Mouse (Mus musculus): ENCODE measurements around the gene Sele. TPM values are rescaled to one million over a fixed set of nuclear protein-coding genes. Genes with fewer than 3 reads are reported as not detected.
A peak's percentile ranks its signal among the peaks of the same experiment; 100 is the strongest.
"Not testable (repeated sequence)": the region's sequence is repeated elsewhere in the genome, so short reads cannot be mapped to it uniquely, and the experiment has no call there.

Sele gene
- 0.12 TPM in 1 of 2 replicates, not detected in the other for polyA plus RNA-seq (2016; fragmentation: Nextera tagmentation; extraction: Ambion mirVana)

DNA sequence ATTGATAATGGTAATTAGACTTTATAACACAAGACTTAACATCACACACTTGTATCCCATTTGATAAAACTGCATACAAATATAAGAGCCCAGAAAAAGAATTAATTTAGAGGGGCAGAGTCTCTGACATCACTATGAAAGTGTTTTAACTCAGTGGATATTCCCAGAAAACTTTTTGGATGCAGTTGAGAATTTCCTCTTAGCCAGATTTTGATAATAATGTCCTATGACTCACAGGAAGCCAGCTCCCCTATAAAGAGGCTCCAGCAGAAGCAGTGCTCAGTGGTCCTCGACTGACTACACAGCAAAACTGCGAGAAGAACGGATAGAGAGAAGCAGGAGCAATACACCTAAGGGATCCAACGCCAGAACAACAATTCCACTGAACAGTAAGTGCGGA is at the start of gene Sele:
Gene Sele, plus strand, starts transcription at position 301 of the 400 bp plus-strand sequence.
- no peak within 1 kb of the TSS for H3K27ac ChIP-seq
- H3K4me3 ChIP-seq, result no peak within 1 kb of the TSS
- H3K4me1 ChIP-seq, result no peaks in the 10 kb centered on the region
- no peaks in the 10 kb centered on the region for H3K27me3 ChIP-seq (ENCODE audit: insufficient read depth, poor library complexity, severe bottlenecking)
- H3K9me3 ChIP-seq, result no peaks in the 10 kb centered on the region
- no peaks in the 10 kb centered on the region for H3K36me3 ChIP-seq
- no peak for DNase-seq (ENCODE audit: low spot score)
- WGBS, result 61% methylated on average over 5 of the region's 5 CpGs

DNA sequence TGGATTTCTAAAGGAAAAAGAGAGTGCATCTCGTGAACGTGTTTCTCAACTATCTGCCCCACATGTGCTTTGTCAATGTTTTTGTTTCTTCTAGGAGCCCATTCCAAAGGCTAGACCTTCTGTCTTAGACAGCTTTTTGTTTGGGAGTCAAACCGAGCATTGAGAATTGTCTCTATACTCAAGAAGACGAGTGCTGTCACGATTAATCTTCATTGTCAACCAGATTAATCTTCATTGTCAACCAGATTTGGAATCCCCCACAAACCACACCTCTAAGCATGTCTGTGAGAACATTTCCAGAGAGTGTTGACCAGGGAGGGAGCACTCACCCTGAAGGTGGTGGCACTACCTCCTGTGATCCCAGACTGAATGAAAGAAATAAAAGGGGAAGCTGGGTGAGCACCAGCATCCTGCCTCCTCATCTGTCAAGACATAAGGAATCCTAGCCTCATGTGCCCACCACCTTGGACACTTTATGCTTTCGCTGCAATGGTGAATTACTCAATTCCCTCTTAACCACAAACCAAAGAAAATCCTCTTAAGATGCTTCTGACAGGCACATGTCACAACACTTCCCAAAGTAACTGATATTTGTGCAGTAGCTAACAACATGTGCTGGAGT is 46.1 kb upstream of the Sele start:
- WGBS, result 67% methylated on average over 6 of the region's 6 CpGs
- Histone ChIP-seq H3K4me3 (no peak overlapping the region), H3K27me3 (ENCODE audit: insufficient read depth, poor library complexity, severe bottlenecking) (no peaks in the 10 kb centered on the region), H3K27ac (no peak overlapping the region), H3K9me3 (no peaks in the 10 kb centered on the region), H3K4me1 (no peaks in the 10 kb centered on the region), H3K36me3 (no peaks in the 10 kb centered on the region)
- no peak for DNase-seq (ENCODE audit: low spot score)

GRCm38 (mm10) chr1:164004311-164004710 is 43.7 kb upstream of the Sele start:
- no peaks in the 10 kb centered on the region for H3K4me1 ChIP-seq
- no peak for DNase-seq (ENCODE audit: low spot score)
- 63% methylated on average over 3 of the region's 3 CpGs for WGBS
- H3K9me3 ChIP-seq, result no peaks in the 10 kb centered on the region
- no peaks in the 10 kb centered on the region for H3K36me3 ChIP-seq
- no peak overlapping the region for H3K4me3 ChIP-seq
- H3K27ac ChIP-seq, result no peak overlapping the region
- no peaks in the 10 kb centered on the region for H3K27me3 ChIP-seq (ENCODE audit: insufficient read depth, poor library complexity, severe bottlenecking)

DNA sequence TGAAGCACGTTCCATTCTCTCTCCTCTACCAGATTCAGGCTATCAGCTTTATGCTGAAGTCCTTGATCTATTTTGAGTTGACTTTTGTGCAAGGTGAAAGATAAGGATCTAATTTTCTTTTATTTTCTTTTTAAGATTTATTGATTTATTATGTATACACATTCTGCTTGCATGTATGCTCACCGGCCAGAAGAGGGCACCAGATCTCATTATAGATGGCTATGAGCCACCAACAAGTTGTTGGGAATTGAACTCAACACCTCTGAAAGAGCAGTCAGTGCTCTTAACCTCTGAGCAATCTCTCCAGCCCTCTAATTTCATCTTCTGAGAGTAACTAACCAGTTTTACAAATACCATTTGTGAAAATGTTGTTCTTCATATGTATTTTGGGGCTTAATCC is 38.8 kb upstream of the Sele start:
- no peaks in the 10 kb centered on the region for H3K9me3 ChIP-seq
- WGBS, result 43% methylated on average over 2 of the region's 2 CpGs
- no peak for DNase-seq (ENCODE audit: low spot score)
- H3K4me1 ChIP-seq, result no peaks in the 10 kb centered on the region
- no peak overlapping the region for H3K27ac ChIP-seq
- no peak overlapping the region for H3K4me3 ChIP-seq
- no peaks in the 10 kb centered on the region for H3K27me3 ChIP-seq (ENCODE audit: insufficient read depth, poor library complexity, severe bottlenecking)
- no peaks in the 10 kb centered on the region for H3K36me3 ChIP-seq

GRCm38 (mm10) chr1:164014616-164015015 is 33.4 kb upstream of the Sele start:
- 57% methylated on average over 1 of the region's 1 CpGs for WGBS
- H3K27ac ChIP-seq, result no peak overlapping the region
- no peak for DNase-seq (ENCODE audit: low spot score)
- H3K4me1 ChIP-seq, result no peaks in the 10 kb centered on the region
- no peaks in the 10 kb centered on the region for H3K27me3 ChIP-seq (ENCODE audit: insufficient read depth, poor library complexity, severe bottlenecking)
- no peaks in the 10 kb centered on the region for H3K36me3 ChIP-seq
- H3K4me3 ChIP-seq, result no peak overlapping the region
- H3K9me3 ChIP-seq, result no peaks in the 10 kb centered on the region

- Histone ChIP-seq H3K9me3 (no peaks in the 10 kb centered on the region), H3K27ac (no peak overlapping the region), H3K36me3 (no peaks in the 10 kb centered on the region), H3K27me3 (ENCODE audit: insufficient read depth, poor library complexity, severe bottlenecking) (no peaks in the 10 kb centered on the region), H3K4me3 (no peak overlapping the region), H3K4me1 (no peaks in the 10 kb centered on the region)
- 88% methylated on average over 16 of the region's 16 CpGs for WGBS
- DNase-seq (ENCODE audit: low spot score), result no peak
These were observed 29.7 kb upstream of the Sele start for GRCm38 (mm10) chr1:164018221-164018896.

DNA sequence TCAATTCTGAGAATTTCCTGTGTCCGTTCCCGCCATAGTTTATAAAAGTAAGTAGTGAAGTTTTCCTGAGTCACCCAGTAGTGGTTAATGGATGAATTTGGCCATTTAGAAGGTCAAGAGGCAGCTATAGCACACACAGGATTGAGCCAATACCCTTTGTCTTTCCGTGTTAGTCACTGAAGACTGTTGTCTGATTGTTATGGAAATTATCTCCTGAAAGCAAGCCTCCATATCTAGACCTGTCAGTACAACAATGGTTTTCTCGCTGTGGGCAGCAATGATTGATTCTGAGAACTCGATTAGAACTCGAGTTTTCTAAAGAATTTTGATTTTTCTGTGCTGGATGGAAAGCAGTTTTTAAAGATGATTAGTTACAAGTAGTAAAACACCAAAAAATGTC is 28.2 kb upstream of the Sele start:
- 55% methylated on average over 6 of the region's 6 CpGs for WGBS

DNA sequence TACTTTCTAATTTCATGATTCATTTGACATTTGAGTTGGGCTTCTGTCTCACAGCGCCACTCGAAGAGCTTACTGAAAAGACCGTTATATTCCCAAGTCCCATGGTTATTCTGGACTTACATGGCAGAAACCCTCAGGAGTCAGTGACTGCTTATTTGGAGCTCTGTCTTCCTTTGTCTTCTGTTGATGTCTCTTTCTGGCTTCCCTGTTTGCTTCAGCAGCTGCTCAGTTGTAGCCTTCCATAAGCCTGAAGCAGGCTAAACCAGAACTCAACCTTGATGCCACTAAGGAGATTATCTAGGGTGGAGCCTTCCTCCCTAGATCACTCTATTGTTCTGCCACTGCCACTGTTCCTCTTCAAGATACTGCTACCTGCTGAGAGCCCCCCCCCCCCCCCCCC is 27.3 kb upstream of the Sele start:
- H3K36me3 ChIP-seq; H3K27ac ChIP-seq; H3K4me3 ChIP-seq; DNase-seq (ENCODE audit: low spot score); H3K27me3 ChIP-seq (ENCODE audit: insufficient read depth, poor library complexity, severe bottlenecking); H3K4me1 ChIP-seq; H3K9me3 ChIP-seq: not testable (repeated sequence)
- 85% methylated on average over 3 of the region's 3 CpGs for WGBS

More for the DNA sequence above, 28.2 kb upstream of the Sele start:
- Histone ChIP-seq H3K4me1 (no peaks in the 10 kb centered on the region), H3K4me3 (no peak overlapping the region), H3K27ac (no peak overlapping the region), H3K36me3 (no peaks in the 10 kb centered on the region), H3K27me3 (ENCODE audit: insufficient read depth, poor library complexity, severe bottlenecking) (no peaks in the 10 kb centered on the region), H3K9me3 (no peaks in the 10 kb centered on the region)
- no peak for DNase-seq (ENCODE audit: low spot score)

DNA sequence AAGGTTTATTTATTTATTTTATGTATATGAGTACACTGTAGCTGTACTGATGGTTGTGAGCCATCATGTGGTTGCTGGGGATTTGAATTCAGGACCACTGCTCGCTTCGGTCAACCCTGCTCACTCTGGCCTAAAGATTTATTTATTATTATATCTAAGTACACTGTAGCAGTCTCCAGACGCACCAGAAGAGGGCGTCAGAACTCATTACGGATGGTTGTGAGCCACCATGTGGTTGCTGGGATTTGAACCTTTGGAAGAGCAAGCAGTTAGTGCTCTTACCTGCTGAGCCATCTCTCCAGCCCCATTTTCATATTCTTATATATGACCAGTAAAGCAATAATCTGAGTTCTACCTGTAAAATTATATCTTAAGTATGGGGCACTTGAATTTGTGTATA is 25.9 kb upstream of the Sele start:
- not testable (repeated sequence) for DNase-seq (ENCODE audit: low spot score); H3K4me3 ChIP-seq; H3K4me1 ChIP-seq; H3K27ac ChIP-seq; H3K27me3 ChIP-seq (ENCODE audit: insufficient read depth, poor library complexity, severe bottlenecking); H3K9me3 ChIP-seq; H3K36me3 ChIP-seq
- 70% methylated on average over 5 of the region's 5 CpGs for WGBS

GRCm38 (mm10) chr1:164025685-164026084 is 22.3 kb upstream of the Sele start:
- H3K27ac ChIP-seq, result no peak overlapping the region
- DNase-seq (ENCODE audit: low spot score), result no peak
- H3K36me3 ChIP-seq, result no peaks in the 10 kb centered on the region
- H3K4me1 ChIP-seq, result no peaks in the 10 kb centered on the region
- H3K9me3 ChIP-seq, result no peaks in the 10 kb centered on the region
- H3K4me3 ChIP-seq, result no peak overlapping the region
- 72% methylated on average over 4 of the region's 4 CpGs for WGBS
- no peaks in the 10 kb centered on the region for H3K27me3 ChIP-seq (ENCODE audit: insufficient read depth, poor library complexity, severe bottlenecking)

DNA sequence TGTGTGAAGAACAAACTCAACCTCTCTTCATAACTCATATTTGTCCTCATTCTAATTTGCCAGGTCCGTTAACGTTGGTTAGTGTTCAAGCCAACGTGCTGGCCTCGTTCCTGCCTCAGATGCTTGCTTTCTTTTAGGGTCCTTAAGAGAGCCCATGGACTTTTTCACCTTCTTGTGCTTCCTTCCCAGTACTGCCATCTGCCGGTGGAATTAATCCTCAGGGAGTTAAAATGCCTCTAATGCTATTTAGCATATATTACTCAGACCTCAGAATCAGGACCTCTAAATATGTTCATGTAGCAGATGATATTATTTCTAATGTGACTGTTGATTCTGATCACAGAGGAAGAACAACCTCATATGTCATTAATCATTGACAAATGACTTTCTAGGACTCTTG is 20.6 kb upstream of the Sele start:
- Histone ChIP-seq H3K27me3 (ENCODE audit: insufficient read depth, poor library complexity, severe bottlenecking) (no peaks in the 10 kb centered on the region), H3K27ac (no peak overlapping the region), H3K4me1 (no peaks in the 10 kb centered on the region), H3K36me3 (no peaks in the 10 kb centered on the region), H3K9me3 (no peaks in the 10 kb centered on the region), H3K4me3 (no peak overlapping the region)
- 49% methylated on average over 5 of the region's 5 CpGs for WGBS
- no peak for DNase-seq (ENCODE audit: low spot score)

DNA sequence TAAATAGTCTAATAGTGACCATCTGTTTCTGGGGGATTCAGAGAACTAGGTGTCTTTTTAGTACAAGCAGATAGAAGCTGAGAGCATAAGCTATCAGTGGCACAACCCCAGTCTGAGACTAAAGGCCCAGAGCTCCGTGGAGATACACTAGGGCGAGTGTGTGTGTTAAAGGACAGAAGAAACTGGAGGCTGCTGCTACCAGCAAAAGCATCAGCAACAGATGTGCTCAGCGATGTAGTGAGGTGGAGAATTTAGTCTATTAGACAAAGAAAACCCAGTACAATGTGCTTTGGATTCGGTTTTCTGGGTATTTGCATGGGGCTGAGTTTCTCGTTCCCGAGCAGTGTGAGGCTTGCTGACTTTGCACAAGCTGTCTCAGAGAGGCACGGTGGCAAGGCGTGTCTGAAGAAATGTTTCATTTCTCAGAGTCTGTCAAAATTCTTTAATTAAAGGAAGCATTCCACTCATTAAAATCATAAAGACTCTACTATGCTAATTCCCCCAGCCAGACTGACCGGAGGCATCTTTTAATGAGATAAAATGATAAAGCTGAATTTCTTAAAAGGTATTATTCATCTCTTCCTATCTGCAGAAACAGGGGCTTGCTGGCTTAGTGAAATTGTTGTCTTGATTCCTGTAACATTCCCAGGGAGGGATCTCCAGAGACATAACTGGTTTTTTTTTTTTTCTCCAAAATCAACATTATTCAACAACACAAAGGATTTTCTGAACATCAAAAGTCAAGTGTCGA is 7.5 kb upstream of the Sele start:
- DNase-seq (ENCODE audit: low spot score), result no peak
- no peaks in the 10 kb centered on the region for H3K36me3 ChIP-seq
- H3K27ac ChIP-seq, result no peak overlapping the region
- H3K4me1 ChIP-seq, result peaks cover 5% of the 10 kb centered on the region; the same call in 1 of the 2 replicates
- H3K4me3 ChIP-seq, result no peak overlapping the region
- H3K9me3 ChIP-seq, result no peaks in the 10 kb centered on the region
- no peaks in the 10 kb centered on the region for H3K27me3 ChIP-seq (ENCODE audit: insufficient read depth, poor library complexity, severe bottlenecking)
- WGBS, result 76% methylated on average over 10 of the region's 10 CpGs

- 50% methylated on average over 3 of the region's 3 CpGs for WGBS
- H3K4me3 ChIP-seq, result no peak overlapping the region
- no peaks in the 10 kb centered on the region for H3K9me3 ChIP-seq
- H3K36me3 ChIP-seq, result no peaks in the 10 kb centered on the region
- H3K27ac ChIP-seq, result peak overlapping the region; percentile 22; the same call in 1 of the 2 replicates
- no peaks in the 10 kb centered on the region for H3K27me3 ChIP-seq (ENCODE audit: insufficient read depth, poor library complexity, severe bottlenecking)
- H3K4me1 ChIP-seq, result peaks cover 5% of the 10 kb centered on the region; the same call in 1 of the 2 replicates
- DNase-seq (ENCODE audit: low spot score), result no peak
These were observed 4.5 kb upstream of the Sele start for GRCm38 (mm10) chr1:164043549-164043948.

Data from heart, embryonic 10.5 days (tissue).